Mouse (Mus musculus) liver, postnatal 0 days (tissue): ENCODE measurements around the gene Cd59a.

Source experiments
- CTCF ChIP-seq: sonication (generic); IDR thresholded peaks from 2 replicates; pipeline ENCODE4 v1.5.1; 2016; ENCODE audit warnings: antibody characterized with exemption, low read depth
- EP300 ChIP-seq: IDR thresholded peaks from 2 replicates; pipeline ENCODE4 v1.6.1; 2016; ENCODE audit warnings: antibody characterized with exemption, low read depth, mild to moderate bottlenecking

DNA sequence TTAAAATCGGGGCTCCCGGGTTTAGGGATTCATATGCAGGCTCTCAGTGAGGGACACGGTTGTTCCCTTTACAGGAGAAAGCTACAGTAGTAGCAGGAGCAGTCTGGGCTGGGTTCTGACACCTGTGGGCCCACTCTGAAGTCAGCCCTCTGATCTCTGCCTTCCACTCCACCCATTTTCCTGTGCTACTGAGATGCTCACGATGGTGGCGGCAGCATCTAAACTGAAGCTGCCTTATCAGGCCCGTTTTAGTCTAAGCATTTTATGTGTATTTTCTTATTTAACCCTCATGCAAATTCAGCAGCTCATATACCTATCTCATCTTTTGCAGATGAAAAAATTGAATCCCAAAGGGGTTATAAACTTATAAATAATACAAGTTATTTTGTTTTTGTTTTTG, 9.2 kb downstream of the Cd59a start:
- TF ChIP-seq CTCF (no peak), EP300 (no peak)
